Mouse (Mus musculus) lung, postnatal 0 days (tissue): Measurements from ENCODE around the gene Dnm3.

ENCODE experiments used
- CTCF ChIP-seq: IDR thresholded peaks from 2 replicates; pipeline ENCODE4 v1.5.1; 2016; ENCODE audit warnings: antibody characterized with exemption, mild to moderate bottlenecking
- EP300 ChIP-seq: IDR thresholded peaks from 2 replicates; pipeline ENCODE4 v1.6.1; 2016; ENCODE audit warnings: antibody characterized with exemption, mild to moderate bottlenecking, control low read depth

DNA sequence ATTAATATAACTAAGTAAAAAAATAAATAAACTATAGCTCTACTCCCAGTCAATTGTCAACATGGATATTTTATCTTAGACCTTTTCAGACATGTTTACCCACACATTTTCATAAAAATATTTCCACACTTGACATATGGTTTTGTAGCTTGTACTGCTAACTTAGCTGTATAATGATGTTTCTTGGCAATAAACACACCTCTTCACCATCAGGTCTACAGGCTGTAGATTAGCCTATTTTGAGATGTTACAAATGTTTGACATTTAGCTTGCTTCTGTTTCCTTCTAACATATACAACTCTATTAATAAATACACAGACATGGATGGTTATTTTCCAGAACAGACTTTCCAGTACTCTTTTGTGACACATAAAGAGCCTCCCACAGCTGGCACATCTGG, 38.3 kb downstream of the Dnm3 start:
- no peak for TF ChIP-seq CTCF
- no peak for TF ChIP-seq EP300
